Comparison of ENCODE assay signal across 12 mouse cellular contexts in genomic region chr6:115888296-115888695, GRCm38 (mm10). TPM values are rescaled to one million over a fixed set of nuclear protein-coding genes. Genes with fewer than 3 reads are reported as not detected.
DNase-seq lines count a peak whose midpoint lies in the region; ATAC-seq lines count a peak whose summit lies in the region.
"Had no signal": no experiment of that assay in that cellular context is flagged by ENCODE, and none has a peak within 500 bp of the region (broad histone marks: within the 10 kb centered on the region; RNA-seq: fewer than 3 reads in every experiment).

No protein-coding gene starts in this region.

- no peak overlapping the region for H3K4me2 ChIP-seq in liver, embryonic 11.5 days
- H3K4me2 ChIP-seq: hindbrain, embryonic 14.5 days had no signal

- peaks cover 9% of the 10 kb centered on the region; the same call in 1 of the 2 replicates for H3K36me3 ChIP-seq in liver, embryonic 11.5 days (ENCODE audit: control insufficient read depth, insufficient read depth, low read length)

- WGBS in liver, embryonic 11.5 days: 88% methylated on average over 3 of the region's 3 CpGs

- no peak overlapping the region for H3K27ac ChIP-seq in liver, embryonic 11.5 days (ENCODE audit: low read depth, low read length)
- H3K27ac ChIP-seq: hindbrain, embryonic 14.5 days had no signal

- no peaks in the 10 kb centered on the region for H3K4me1 ChIP-seq in liver, embryonic 11.5 days (replicated peaks; ENCODE audit: control insufficient read depth, insufficient read depth, low read length)

- H3K9me3 ChIP-seq in liver, embryonic 11.5 days (ENCODE audit: control insufficient read depth, low read length): no peaks in the 10 kb centered on the region

- ATAC-seq in liver, embryonic 11.5 days (replicated peaks; ENCODE audit: low FRiP score): no peak

- no peaks in the 10 kb centered on the region for H3K27me3 ChIP-seq in liver, embryonic 11.5 days (replicated peaks; ENCODE audit: control insufficient read depth, insufficient read depth, low read length)

- no peak overlapping the region for H3K4me3 ChIP-seq in liver, embryonic 11.5 days (ENCODE audit: low read depth, low read length)

- peak; percentile 50 for DNase-seq in adrenal gland, postnatal 14 days
- DNase-seq in adrenal gland, postnatal 10 days: no peak
- DNase-seq in liver: peak; percentile 32
- DNase-seq in liver, embryonic 11.5 days (ENCODE audit: low spot score): no peak
- peak; percentile 22 for DNase-seq in c-Kit-positive CD71-positive TER-119-positive erythroid progenitor cells, embryonic 14.5 days (ENCODE audit: low spot score)
- DNase-seq in naive thymus-derived CD4-positive, alpha-beta T cell, adult 2 months (ENCODE audit: low read depth): peak; percentile 30
- DNase-seq in layer of hippocampus, postnatal 36 days: no peak
- DNase-seq in urinary bladder, postnatal 4 days (ENCODE audit: low spot score in 2 of 2): no peak

- H3K9ac ChIP-seq in liver, embryonic 11.5 days (ENCODE audit: low read depth, low read length): no peak overlapping the region
- H3K9ac ChIP-seq: hindbrain, embryonic 14.5 days had no signal

RNA-seq across cellular contexts. Expression of gene Ift122, which starts 35.0 kb away (rescaled TPM):
- total RNA-seq in adrenal gland, postnatal 14 days (2021): 15.4 and 16.5 TPM in 2 replicates
- 10 to 100 TPM; 13.4 to 16.0 TPM for total RNA-seq in adrenal gland, postnatal 10 days (2021)
- polyA plus RNA-seq in liver, embryonic 11.5 days (2014; fragmentation: Nextera tagmentation; extraction: Ambion mirVana): 9.1 and 10.5 TPM in 2 replicates
- 10 to 100 TPM; 31.6 to 35.3 TPM for total RNA-seq in layer of hippocampus, postnatal 36 days (2021)

RNA-seq across cellular contexts. Expression of gene Mbd4, which starts 35.1 kb away (rescaled TPM):
- total RNA-seq in adrenal gland, postnatal 14 days (2021): 4.1 and 4.6 TPM in 2 replicates
- 1 to 10 TPM; 3.6 to 5.2 TPM for total RNA-seq in adrenal gland, postnatal 10 days (2021)
- polyA plus RNA-seq in liver, embryonic 11.5 days (2014; fragmentation: Nextera tagmentation; extraction: Ambion mirVana): 20.7 and 23.0 TPM in 2 replicates
- 1 to 10 TPM; 5.0 to 6.8 TPM for total RNA-seq in layer of hippocampus, postnatal 36 days (2021)

RNA-seq across cellular contexts. Expression of gene Rho, which starts 43.3 kb away (rescaled TPM):
- 0.56 and 0.74 TPM in 2 replicates for total RNA-seq in adrenal gland, postnatal 14 days (2021)
- under 1 TPM; 0.39 to 0.42 TPM for total RNA-seq in adrenal gland, postnatal 10 days (2021)
- polyA plus RNA-seq in liver, embryonic 11.5 days (2014; fragmentation: Nextera tagmentation; extraction: Ambion mirVana): 0.06 TPM in 1 of 2 replicates, not detected in the other
- total RNA-seq in layer of hippocampus, postnatal 36 days (2021): under 1 TPM; 0.52 to 0.83 TPM

RNA-seq across cellular contexts. Expression of gene Efcab12, which starts 50.1 kb away (rescaled TPM):
- 0.64 and 0.70 TPM in 2 replicates for total RNA-seq in adrenal gland, postnatal 14 days (2021)
- under 1 TPM; 0.57 to 1.00 TPM for total RNA-seq in adrenal gland, postnatal 10 days (2021)
- 0.27 TPM in 2 replicates for polyA plus RNA-seq in liver, embryonic 11.5 days (2014; fragmentation: Nextera tagmentation; extraction: Ambion mirVana)
- 1 to 10 TPM; 4.0 to 4.7 TPM for total RNA-seq in layer of hippocampus, postnatal 36 days (2021)
- polyA plus RNA-seq: C2C12 had no signal

RNA-seq across cellular contexts. Expression of gene H1foo, which starts 56.4 kb away (rescaled TPM):
- total RNA-seq in adrenal gland, postnatal 14 days (2021): not detected in 2 replicates
- total RNA-seq in adrenal gland, postnatal 10 days (2021): not detected
- not detected in 2 replicates for polyA plus RNA-seq in liver, embryonic 11.5 days (2014; fragmentation: Nextera tagmentation; extraction: Ambion mirVana)
- not detected for total RNA-seq in layer of hippocampus, postnatal 36 days (2021)
- polyA plus RNA-seq: C2C12; hindbrain, embryonic 14.5 days; lung, embryonic 16.5 days; spleen, adult 2 months had no signal

Comparison
In these comparisons a context has a peak if more than half of its experiments do, and no peak if none do; other contexts are left out.
1. DNase-seq: peak in adrenal gland, postnatal 14 days (single experiment), liver (single experiment), c-Kit-positive CD71-positive TER-119-positive erythroid progenitor cells, embryonic 14.5 days (single experiment) and naive thymus-derived CD4-positive, alpha-beta T cell, adult 2 months (single experiment); none in adrenal gland, postnatal 10 days (single experiment), liver, embryonic 11.5 days (single experiment), layer of hippocampus, postnatal 36 days (0 of 2) and urinary bladder, postnatal 4 days (0 of 2).